Mouse (Mus musculus) E14TG2a.4 (cell line): Measurements from ENCODE around the gene Sh3d19.
A peak's percentile ranks its signal among the peaks of the same experiment; 100 is the strongest.
"Not testable (repeated sequence)": the region's sequence is repeated elsewhere in the genome, so short reads cannot be mapped to it uniquely, and the experiment has no call there.

ENCODE experiments used
- H3K27me3 ChIP-seq: 2 replicates; pipeline ENCODE4 v1.6.1; 2014; ENCODE audit warnings: low read length, control low read depth; ENCODE audit not compliant: insufficient read depth
- H3K36me3 ChIP-seq: 2 replicates; pipeline ENCODE4 v1.6.1; 2014; ENCODE audit warnings: low read length, control low read depth; ENCODE audit not compliant: insufficient read depth
- H3K4me1 ChIP-seq: replicated peaks from 2 replicates; pipeline ENCODE4 v1.6.1; 2014; ENCODE audit warnings: low read depth, low read length, control low read depth
- H3K4me3 ChIP-seq: replicated peaks from 2 replicates; pipeline ENCODE4 v1.5.1; 2014; ENCODE audit warnings: mild to moderate bottlenecking, low read length
- H3K9me3 ChIP-seq: 2 replicates; pipeline ENCODE4 v1.6.1; 2014; ENCODE audit warnings: low read length, control low read depth
- CTCF ChIP-seq: conservative IDR thresholded peaks from 2 replicates; pipeline ENCODE4 v1.5.1; 2014; ENCODE audit warnings: low read length
- NANOG ChIP-seq: IDR thresholded peaks from 2 replicates; pipeline ENCODE4 v1.6.1; 2014; ENCODE audit warnings: borderline replicate concordance, low read length, mixed read lengths
- POU5F1 ChIP-seq: IDR thresholded peaks from 2 replicates; pipeline ENCODE4 v1.6.1; 2014; ENCODE audit warnings: low read length, borderline replicate concordance

Gene Sh3d19

GRCm38 (mm10) chr3:85961134-85961533 lies 9.8 kb upstream of the Sh3d19 start:
- no peaks in the 10 kb centered on the region for H3K36me3 ChIP-seq
- no peak overlapping the region for H3K4me3 ChIP-seq
- peaks cover 22% of the 10 kb centered on the region for H3K9me3 ChIP-seq
- H3K27me3 ChIP-seq = no peaks in the 10 kb centered on the region
- no peaks in the 10 kb centered on the region for H3K4me1 ChIP-seq
- TF ChIP-seq CTCF (no peak), POU5F1 (no peak), NANOG (no peak)

- Histone ChIP-seq H3K4me3 (no peak overlapping the region), H3K4me1 (peaks cover 11% of the 10 kb centered on the region), H3K27me3 (no peaks in the 10 kb centered on the region), H3K9me3 (peaks cover 22% of the 10 kb centered on the region), H3K36me3 (no peaks in the 10 kb centered on the region)
- TF ChIP-seq POU5F1 (no peak), NANOG (no peak)
Measured at GRCm38 (mm10) chr3:85965479-85965878, 5.4 kb upstream of the Sh3d19 start.

- Histone ChIP-seq H3K4me3 (no peak overlapping the region), H3K4me1 (peaks cover 36% of the 10 kb centered on the region), H3K27me3 (no peaks in the 10 kb centered on the region), H3K36me3 (no peaks in the 10 kb centered on the region), H3K9me3 (peaks cover 4% of the 10 kb centered on the region)
- TF ChIP-seq NANOG (no peak), POU5F1 (no peak), CTCF (no peak)
Measured at GRCm38 (mm10) chr3:85969040-85969439, 1.9 kb upstream of the Sh3d19 start.

- Histone ChIP-seq H3K27me3 (no peaks in the 10 kb centered on the region), H3K4me3 (peak overlapping the region; percentile 88), H3K9me3 (no peaks in the 10 kb centered on the region), H3K4me1 (peaks cover 51% of the 10 kb centered on the region), H3K36me3 (peaks cover 4% of the 10 kb centered on the region)
- no peak for TF ChIP-seq NANOG
- no peak for TF ChIP-seq POU5F1
- no peak for TF ChIP-seq CTCF
Measured at GRCm38 (mm10) chr3:85971599-85971975, 678 bp downstream of the Sh3d19 start.

GRCm38 (mm10) chr3:85973376-85974140 lies 2.6 kb downstream of the Sh3d19 start:
- Histone ChIP-seq H3K9me3 (no peaks in the 10 kb centered on the region), H3K36me3 (peaks cover 9% of the 10 kb centered on the region), H3K27me3 (no peaks in the 10 kb centered on the region), H3K4me3 (no peak overlapping the region), H3K4me1 (peaks cover 66% of the 10 kb centered on the region)
- TF ChIP-seq NANOG (no peak), CTCF (no peak), POU5F1 (no peak)

- no peaks in the 10 kb centered on the region for H3K9me3 ChIP-seq
- TF ChIP-seq POU5F1 (no peak), CTCF (no peak), NANOG (no peak)
Measured at GRCm38 (mm10) chr3:85974451-85974850, 3.5 kb downstream of the Sh3d19 start.

GRCm38 (mm10) chr3:85980036-85980435 lies 9.1 kb downstream of the Sh3d19 start:
- Histone ChIP-seq H3K27me3 (no peaks in the 10 kb centered on the region), H3K4me3 (no peak overlapping the region), H3K36me3 (peaks cover 8% of the 10 kb centered on the region), H3K4me1 (peaks cover 45% of the 10 kb centered on the region), H3K9me3 (no peaks in the 10 kb centered on the region)
- TF ChIP-seq POU5F1 = no peak
- no peak for TF ChIP-seq CTCF
- no peak for TF ChIP-seq NANOG

More at GRCm38 (mm10) chr3:85974451-85974850, 3.5 kb downstream of the Sh3d19 start:
- Histone ChIP-seq H3K4me1 (peaks cover 75% of the 10 kb centered on the region), H3K27me3 (no peaks in the 10 kb centered on the region), H3K36me3 (peaks cover 9% of the 10 kb centered on the region), H3K4me3 (no peak overlapping the region)

GRCm38 (mm10) chr3:85981761-85982160 lies 10.9 kb downstream of the Sh3d19 start:
- H3K9me3 ChIP-seq, H3K4me3 ChIP-seq, H3K27me3 ChIP-seq, H3K36me3 ChIP-seq: not testable (repeated sequence)
- peaks cover 45% of the 10 kb centered on the region for H3K4me1 ChIP-seq

GRCm38 (mm10) chr3:85984537-85984936 lies 13.6 kb downstream of the Sh3d19 start:
- H3K9me3 ChIP-seq = no peaks in the 10 kb centered on the region
- no peak overlapping the region for H3K4me3 ChIP-seq
- no peaks in the 10 kb centered on the region for H3K27me3 ChIP-seq
- H3K36me3 ChIP-seq = peaks cover 10% of the 10 kb centered on the region; the same call in 1 of the 2 replicates
- peaks cover 21% of the 10 kb centered on the region for H3K4me1 ChIP-seq
- no peak for TF ChIP-seq CTCF
- no peak for TF ChIP-seq POU5F1
- no peak for TF ChIP-seq NANOG
